Mouse (Mus musculus) ES-Bruce4 (cell line): ENCODE measurements around the gene Clic4. TPM values are rescaled to one million over a fixed set of nuclear protein-coding genes. Genes with fewer than 3 reads are reported as not detected.

Experiments
- H3K27ac ChIP-seq: 2 replicates; pipeline ENCODE4 v1.5.1; 2012; ENCODE audit warnings: low read length, inconsistent platforms; ENCODE audit not compliant: insufficient read depth
- H3K27me3 ChIP-seq: 2 replicates; pipeline ENCODE4 v1.6.1; 2012; ENCODE audit warnings: mild to moderate bottlenecking, low read length, inconsistent platforms; ENCODE audit not compliant: control insufficient read depth, poor library complexity, insufficient read depth, severe bottlenecking
- H3K36me3 ChIP-seq: 2 replicates; pipeline ENCODE4 v1.6.1; 2012; ENCODE audit warnings: inconsistent platforms, mild to moderate bottlenecking, low read length, moderate library complexity; ENCODE audit not compliant: control insufficient read depth, poor library complexity, insufficient read depth, severe bottlenecking
- H3K4me1 ChIP-seq: one replicate; pipeline ENCODE4 v1.8.1; 2011; ENCODE audit warnings: low read length; ENCODE audit not compliant: control insufficient read depth, insufficient read depth
- H3K4me3 ChIP-seq: 2 replicates; pipeline ENCODE4 v1.5.1; 2011; ENCODE audit warnings: low read depth, mild to moderate bottlenecking, low read length
- H3K9ac ChIP-seq: 2 replicates; pipeline ENCODE4 v1.6.1; 2012; ENCODE audit warnings: low read depth, mild to moderate bottlenecking, inconsistent platforms; ENCODE audit not compliant: poor library complexity, severe bottlenecking
- H3K9me3 ChIP-seq: replicated peaks from 2 replicates; pipeline ENCODE4 v1.6.1; 2012; ENCODE audit warnings: mild to moderate bottlenecking, low read length, inconsistent platforms; ENCODE audit not compliant: control insufficient read depth, poor library complexity, insufficient read depth, severe bottlenecking
- CTCF ChIP-seq: IDR thresholded peaks from one replicate; pipeline ENCODE4 v1.8.1; 2011; ENCODE audit warnings: low read depth, low read length
- EP300 ChIP-seq: IDR thresholded peaks from 2 replicates; pipeline ENCODE4 v1.6.1; 2011; ENCODE audit warnings: low read depth, low read length; ENCODE audit not compliant: insufficient read depth
- POLR2A ChIP-seq: IDR thresholded peaks from one replicate; pipeline ENCODE4 v1.8.1; 2011; ENCODE audit warnings: low read length; ENCODE audit not compliant: insufficient read depth
- polyA plus RNA-seq: library from polyadenylated mRNA; stranded (reverse); fragments of >200 nt; gene quantifications from 2 replicates; pipeline ENCODE4 v1.2.4, GENCODE M21; 2011; ENCODE audit warnings: low read depth; ENCODE audit not compliant: missing spikeins, insufficient read depth, insufficient read length

Clic4 gene
- polyA plus RNA-seq, 1 experiment = 151 TPM

DNA sequence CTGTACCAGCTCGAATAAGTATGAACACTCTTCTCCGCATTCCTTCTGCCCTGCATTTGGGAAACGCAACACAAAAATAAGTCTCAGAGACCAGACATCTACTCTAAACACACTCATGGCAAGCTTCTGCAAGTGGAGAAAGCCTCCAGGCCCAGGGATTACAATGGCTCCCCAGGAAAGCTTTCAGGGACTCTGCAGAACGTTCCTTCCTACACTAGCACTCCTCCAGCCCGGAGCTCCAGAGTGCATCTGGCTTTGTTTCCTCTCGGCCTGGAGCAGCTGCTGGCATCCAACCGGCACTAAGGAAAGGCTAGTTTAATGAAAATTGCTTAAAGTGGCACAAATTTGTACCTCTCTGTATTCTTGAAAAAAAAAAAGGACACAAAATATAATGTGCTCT, 14.1 kb downstream of the Clic4 start:
- Histone ChIP-seq H3K36me3 (peaks cover 6% of the 10 kb centered on the region; the same call in 1 of the 2 replicates), H3K27me3 (no peaks in the 10 kb centered on the region), H3K27ac (no peak overlapping the region), H3K9me3 (no peaks in the 10 kb centered on the region), H3K4me1 (peaks cover 3% of the 10 kb centered on the region), H3K9ac (no peak overlapping the region), H3K4me3 (no peak overlapping the region)
- TF ChIP-seq EP300 (no peak), CTCF (no peak), POLR2A (no peak)

DNA sequence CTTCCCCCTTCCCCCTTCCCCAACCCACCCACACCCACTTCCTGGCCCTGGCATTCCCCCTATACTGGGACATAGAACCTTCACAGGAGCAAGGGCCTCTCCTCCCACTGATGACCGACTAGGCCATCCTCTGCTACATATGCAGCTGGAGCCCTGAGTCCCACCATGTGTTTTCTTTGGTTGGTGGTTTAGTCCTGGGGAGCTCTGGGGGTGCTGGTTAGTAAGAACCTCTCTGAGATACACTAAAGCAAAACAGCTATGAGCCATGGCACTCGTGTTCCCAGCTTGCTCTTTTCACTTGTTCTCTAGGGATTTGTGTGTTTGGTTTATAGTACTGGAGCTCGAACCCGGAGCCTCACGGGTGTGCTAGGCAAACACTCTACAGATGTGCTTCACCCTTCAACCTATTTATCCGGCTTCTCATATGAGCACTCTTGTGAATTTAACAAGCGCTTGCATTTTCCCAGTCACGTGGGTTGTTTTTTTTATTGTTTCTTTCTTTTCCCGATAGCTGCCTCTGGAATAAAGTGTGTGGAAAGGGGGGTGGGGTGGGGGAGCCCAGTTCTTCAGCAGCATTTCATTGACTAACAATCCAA, 14.6 kb downstream of the Clic4 start:
- Histone ChIP-seq H3K9me3 (no peaks in the 10 kb centered on the region), H3K36me3 (peaks cover 6% of the 10 kb centered on the region; the same call in 1 of the 2 replicates), H3K27ac (no peak overlapping the region), H3K27me3 (no peaks in the 10 kb centered on the region), H3K4me3 (no peak overlapping the region), H3K4me1 (peaks cover 3% of the 10 kb centered on the region), H3K9ac (no peak overlapping the region)
- TF ChIP-seq EP300 (no peak), POLR2A (no peak), CTCF (no peak)

DNA sequence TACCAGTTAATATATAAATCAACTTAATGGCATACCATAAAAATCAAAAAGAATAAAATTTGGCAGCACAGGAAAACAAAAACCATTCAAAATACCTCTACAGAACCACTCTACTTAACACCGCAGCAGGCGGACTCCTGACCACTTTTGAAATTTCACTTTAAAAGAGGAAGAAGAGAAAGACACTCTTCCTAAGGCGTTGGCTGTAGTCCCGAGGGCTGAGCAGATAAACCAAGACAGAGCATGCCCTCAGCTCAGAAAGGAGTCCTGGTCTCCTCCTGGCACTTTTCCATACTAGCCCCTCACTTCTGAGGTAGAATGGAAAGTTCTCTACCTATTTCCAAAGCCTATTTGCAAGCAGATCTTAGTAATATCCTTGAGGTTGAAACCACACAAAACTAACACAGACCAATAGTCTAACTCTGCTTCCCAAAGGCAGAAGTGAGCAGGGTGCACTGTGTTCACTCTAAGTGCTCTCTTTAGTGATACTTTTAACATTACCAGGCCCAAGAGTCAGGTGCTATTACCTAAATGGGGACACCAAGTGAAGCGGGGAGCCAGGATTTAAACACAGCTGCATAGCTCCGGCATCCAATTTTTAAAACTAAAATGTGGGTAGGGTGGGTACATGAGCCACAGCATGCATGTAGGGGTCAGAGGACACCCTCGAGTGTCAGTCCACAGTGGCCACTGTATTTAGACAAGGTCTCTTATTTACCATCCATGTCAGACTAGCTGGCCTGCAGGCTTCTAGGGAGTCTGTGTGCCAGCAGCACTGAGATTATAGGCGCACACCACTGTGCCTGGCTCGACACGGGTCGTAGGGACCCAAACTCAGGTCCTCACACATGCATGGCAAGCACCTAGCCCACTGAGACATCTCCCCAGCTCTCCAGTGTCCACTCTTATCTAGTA, 15.8 kb downstream of the Clic4 start:
- peaks cover 3% of the 10 kb centered on the region for H3K4me1 ChIP-seq
- H3K4me3 ChIP-seq = no peak overlapping the region
- TF ChIP-seq EP300 (no peak), CTCF (no peak), POLR2A (no peak)
- H3K27me3 ChIP-seq = no peaks in the 10 kb centered on the region
- H3K9ac ChIP-seq = no peak overlapping the region
- H3K27ac ChIP-seq = no peak overlapping the region
- no peaks in the 10 kb centered on the region for H3K9me3 ChIP-seq
- H3K36me3 ChIP-seq = 0 out of 2 replicates have a peak, but pooled peaks cover 2% of the 10 kb centered on the region

DNA sequence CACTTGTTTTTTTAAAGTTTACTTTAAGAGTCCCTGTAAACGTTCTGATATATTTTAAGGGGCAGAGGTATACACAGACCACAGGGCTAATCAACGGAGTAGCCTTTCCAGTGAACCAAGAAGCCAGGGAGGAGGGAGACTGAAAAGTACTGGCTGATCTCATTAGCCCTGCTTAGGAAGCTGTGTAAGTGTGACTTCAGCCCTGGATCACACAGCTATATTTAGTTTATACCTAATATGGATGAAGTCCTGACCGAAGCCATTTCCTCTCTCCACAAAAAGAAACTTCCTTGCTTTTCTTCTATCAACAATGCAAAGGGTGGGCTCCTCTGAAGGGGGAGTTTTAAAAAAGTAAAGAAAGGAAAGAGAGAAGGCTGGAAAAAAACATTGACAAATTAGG, 17.8 kb downstream of the Clic4 start:
- Histone ChIP-seq H3K4me3 (no peak overlapping the region), H3K9me3 (no peaks in the 10 kb centered on the region), H3K27me3 (no peaks in the 10 kb centered on the region), H3K4me1 (peaks cover 3% of the 10 kb centered on the region), H3K36me3 (0 out of 2 replicates have a peak, but pooled peaks cover 2% of the 10 kb centered on the region), H3K9ac (no peak overlapping the region), H3K27ac (no peak overlapping the region)
- TF ChIP-seq POLR2A = no peak
- no peak for TF ChIP-seq EP300
- TF ChIP-seq CTCF = no peak

GRCm38 (mm10) chr4:135254321-135254720, 18.3 kb downstream of the Clic4 start:
- H3K9ac ChIP-seq = no peak overlapping the region

More at GRCm38 (mm10) chr4:135254321-135254720, 18.3 kb downstream of the Clic4 start:
- no peak overlapping the region for H3K4me3 ChIP-seq
- H3K27me3 ChIP-seq = no peaks in the 10 kb centered on the region
- TF ChIP-seq EP300 (no peak), POLR2A (no peak), CTCF (no peak)
- no peaks in the 10 kb centered on the region for H3K9me3 ChIP-seq
- no peak overlapping the region for H3K27ac ChIP-seq
- peaks cover 3% of the 10 kb centered on the region for H3K4me1 ChIP-seq
- 0 out of 2 replicates have a peak, but pooled peaks cover 2% of the 10 kb centered on the region for H3K36me3 ChIP-seq
